Mouse (Mus musculus) CD4-positive helper T cell, adult 2 months (primary cell): ENCODE data around the gene Adgb.

Experiments used
- DNase-seq: peaks from one replicate; pipeline ENCODE4 v3.0.0-alpha.2; 2012; ENCODE audit warnings: low read depth, missing footprints, low spot score

Gene Adgb

DNA sequence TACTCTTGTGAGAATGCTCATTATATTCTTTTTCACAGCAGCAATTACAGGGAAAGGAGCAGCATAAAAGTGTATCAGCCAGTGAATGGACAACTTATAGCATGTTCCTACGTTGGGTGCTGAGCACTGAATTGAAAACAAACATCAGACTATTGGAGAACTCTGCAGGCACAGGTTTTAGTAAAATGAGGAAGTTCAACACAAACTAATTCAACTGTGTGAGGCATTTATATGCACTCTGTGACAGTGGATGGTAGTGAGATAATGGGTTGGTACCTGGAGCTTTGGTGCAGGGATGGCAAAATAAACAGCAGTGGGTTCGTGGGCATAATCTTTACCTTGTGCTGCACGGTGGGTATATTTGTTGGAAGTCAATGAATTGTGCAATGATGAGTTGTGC, 121.6 kb downstream of the Adgb start:
- no peak for DNase-seq

DNA sequence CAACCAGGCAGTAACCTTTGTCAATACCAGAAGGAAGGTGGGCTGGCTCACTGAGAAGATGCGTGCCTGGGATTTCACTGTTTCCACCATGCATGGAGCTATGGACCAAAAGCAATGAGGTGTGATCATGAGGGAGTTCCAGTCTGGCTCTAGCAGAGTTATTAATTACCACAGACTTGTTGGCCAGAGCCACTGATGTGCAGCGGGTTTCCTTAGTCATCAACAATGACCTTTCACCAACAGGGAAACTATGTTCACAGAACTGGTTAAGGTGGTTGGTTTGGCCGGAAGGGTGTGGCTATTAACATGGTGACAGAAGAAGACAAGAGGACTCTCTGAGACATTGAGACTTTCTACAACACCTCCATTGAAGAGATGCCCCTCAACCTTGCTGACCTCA, 128.2 kb downstream of the Adgb start:
- no peak for DNase-seq

DNA sequence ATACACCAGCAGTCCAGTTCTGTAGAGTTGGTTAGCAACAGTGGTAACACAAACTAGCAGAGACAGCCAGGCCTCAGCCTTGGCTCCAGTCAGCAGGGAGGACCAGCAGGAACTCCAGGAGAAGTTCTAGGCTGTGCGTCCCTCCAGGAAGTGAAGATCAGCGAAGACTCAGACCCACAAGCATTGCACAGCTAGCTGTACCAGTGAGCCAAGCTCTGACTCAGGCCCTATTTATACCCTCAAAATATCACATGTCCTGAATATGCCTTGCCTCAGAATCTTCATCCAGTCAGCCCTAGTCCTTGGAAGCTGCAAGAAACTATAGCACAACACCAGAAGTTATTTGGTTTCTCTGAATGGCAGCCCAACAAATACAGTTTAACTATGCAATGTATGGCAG, 146.6 kb downstream of the Adgb start:
- no peak for DNase-seq

DNA sequence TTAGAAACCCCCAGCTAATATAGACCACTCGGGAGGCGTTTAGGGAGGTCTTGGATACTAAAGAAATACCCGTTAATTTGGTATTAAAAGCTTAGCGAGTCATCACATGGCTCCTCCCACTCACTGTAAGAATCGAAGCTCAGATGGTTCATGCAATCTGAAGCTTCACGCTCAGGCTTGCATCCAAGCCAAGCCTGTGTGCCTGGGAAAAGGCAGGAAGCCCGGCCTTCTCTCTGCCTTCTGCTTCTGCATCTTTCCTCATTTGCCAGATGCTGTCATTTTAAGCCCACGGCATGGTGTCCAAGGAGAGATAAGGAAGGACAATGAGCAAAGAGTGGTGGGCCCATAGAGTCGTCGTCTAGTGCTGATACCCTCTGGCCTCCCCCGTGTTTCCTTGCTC, 149.2 kb downstream of the Adgb start:
- DNase-seq = no peak

DNA sequence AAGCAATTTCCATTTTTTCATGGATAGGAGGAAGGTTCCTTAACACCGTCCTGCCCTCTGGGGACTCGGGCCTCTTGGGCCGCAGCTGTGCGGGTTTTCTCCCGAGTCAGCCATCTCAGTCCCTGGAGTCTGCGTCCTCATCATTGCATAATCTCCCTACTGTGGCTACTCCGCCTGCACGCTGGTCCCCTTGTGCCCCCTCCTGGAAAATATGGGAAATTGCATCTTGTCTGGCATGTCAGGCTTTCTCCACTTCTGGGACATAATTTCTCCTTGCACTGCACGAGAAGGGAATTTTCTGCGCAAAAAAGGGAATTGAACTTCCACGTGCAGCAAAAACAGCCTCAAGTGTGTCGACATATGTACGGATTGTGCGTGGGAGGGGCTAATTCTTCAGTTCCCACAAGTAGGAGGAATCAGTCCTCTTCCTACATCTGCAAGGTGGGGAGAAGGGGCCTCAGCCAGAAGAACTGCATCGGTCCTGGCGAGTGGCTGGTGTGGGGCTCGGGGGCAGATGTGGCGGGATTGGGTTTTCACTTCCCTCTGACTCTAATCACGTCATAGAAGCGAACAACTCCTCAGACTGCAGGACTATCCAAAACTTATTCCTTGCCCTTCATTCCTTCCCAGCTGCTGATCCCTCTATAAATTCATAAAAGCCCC, 150.9 kb downstream of the Adgb start:
- DNase-seq = peak; percentile 64

DNA sequence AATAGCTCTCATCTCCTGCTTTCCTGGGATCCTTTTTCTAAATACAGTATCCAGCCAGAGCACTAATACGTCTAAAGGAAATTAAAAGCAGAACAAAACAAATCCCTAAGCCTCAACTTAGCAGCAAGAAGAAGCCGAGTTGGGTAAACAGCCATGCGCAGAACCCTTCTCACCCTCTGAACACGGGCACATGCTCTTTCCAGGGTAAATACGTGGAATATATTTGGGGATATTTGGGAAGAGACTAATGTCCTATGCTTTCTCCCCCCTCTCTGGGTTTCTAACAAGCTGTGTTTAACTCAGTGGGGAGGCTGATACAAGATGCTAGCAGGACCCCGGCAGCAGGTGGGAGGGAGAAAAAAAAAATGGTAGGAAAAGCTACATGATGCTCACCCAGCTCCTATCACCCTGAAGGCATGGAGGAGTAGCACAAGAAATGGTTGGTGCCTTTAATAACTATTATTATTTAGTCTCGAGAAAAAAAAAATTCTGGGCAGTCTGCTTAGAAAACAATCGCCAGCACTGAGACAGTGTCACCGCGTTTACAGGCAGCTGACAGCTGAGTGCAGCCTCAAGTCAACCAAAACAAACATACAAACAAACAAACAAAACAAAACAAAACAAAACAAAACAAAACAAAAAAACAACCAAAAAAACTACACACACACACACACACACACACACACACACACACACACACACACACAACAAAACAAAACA, 151.6 kb downstream of the Adgb start:
- DNase-seq = no peak

DNA sequence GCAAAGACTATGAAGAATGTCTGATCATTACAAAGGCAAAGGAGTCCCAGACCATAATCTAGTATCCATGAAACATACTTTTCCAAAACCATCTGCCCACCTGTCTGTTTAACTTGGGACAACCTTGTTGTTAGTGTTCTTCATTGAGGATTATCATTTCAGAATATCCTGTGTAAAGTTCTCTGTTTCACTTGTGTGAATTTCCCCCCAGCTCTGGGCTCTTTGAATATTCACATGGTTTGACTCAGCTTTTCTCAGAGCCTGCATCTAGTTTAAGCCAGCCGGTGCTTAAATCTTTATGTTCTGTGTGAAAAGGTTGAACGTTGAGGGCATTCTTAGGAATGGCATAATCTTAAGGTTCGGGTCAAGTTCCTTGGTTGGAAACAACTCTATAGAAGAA, 154.0 kb downstream of the Adgb start:
- DNase-seq = no peak

DNA sequence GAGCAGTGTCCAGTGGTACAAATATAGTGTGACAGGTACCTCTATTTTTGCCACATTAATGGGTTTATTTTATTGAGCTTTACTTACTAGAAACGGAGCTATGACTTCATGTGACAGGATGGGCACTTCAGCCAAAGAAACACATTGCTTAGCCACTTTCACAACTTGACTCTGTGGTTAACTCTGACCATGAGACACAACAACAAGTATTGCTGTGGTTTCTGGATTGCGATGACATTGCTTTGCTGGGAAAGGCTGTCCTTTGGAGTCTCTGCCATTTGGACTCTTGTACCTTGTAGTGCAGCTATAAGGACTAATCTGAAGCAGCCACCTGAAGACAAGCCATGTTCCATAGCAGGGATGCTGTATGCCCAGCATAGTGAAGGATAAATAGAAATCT, 156.5 kb downstream of the Adgb start:
- DNase-seq = no peak

DNA sequence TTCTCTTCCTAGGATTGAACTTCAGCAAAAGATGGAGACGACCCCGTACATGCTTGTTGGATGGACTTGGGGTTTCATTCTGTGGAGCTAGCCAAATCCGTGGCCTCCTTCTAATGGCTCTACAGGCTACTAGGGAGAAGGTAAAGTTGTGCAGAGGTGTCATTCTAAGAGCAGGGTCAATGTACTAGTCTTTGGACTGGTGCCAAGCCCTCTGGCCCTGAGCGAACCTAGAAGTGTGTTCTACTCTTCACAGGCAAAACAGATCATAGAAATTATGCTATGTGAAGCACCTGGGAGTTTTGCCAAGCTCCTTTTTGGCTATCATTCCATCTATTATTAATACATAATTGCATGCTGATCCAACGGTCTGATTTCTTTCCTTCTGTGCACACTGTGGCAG, 157.6 kb downstream of the Adgb start:
- no peak for DNase-seq

DNA sequence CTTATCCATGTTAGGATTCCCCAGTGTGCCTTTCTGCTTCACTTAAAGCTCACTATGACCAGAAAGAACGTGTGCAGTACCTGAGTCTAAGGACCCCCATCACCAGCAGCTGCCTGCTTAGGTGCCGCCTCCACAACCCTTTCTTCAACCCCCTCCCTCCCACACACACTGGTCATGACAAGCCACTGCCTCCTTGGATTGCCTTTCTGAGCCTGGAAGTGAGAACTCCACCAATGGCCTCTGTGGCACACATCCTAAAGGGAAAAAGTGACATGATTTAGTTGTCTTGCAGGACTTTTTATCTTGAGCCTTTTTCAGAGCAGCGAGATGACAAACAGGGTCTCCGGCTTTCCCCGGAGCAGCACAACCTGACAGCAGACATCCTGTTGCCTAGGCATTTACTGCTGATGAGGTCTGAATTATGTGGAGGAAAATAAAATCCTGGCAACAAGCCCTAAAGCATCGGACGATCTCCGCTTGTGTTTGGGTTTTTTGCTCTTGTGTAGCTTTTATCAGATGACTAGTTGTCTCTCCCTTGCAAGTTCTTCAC, 162.2 kb downstream of the Adgb start:
- no peak for DNase-seq

DNA sequence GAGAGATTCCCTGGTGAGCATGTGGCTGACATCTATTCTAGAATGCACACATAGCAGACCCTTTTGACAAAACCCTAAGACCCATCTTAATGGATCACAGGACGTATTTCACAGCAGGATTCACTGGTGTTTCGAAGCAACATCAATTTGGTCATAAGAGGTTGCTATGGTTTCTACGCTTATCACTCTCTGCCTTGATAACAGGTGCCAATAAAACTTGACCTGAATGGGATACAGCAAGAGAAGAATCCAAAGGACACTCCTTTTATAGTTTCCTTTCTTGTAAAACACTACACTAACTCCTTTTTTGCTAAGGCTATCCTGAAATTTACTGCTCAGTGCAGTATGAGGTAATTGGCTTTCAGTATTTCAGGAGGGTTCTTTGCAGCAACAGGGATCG, 163.1 kb downstream of the Adgb start:
- no peak for DNase-seq

DNA sequence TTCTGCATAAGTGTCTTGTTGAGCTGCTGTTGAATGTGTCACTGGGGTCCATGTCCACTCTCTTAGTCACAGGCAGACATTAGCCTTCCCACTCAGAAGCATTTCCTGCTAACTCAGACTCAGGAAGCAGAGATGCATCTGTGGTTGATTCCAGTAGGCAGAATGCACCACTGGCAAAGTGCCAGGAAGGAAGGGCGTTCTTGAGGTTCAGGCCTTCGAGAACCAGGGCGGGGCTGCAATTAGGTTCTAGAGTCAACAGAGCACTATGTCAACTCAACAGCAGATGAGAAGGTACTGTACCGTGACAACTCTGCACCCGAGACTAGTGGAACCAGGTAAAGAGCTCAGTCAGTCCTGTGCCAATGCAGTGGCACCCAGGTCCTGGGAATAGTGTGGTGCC, 164.7 kb downstream of the Adgb start:
- DNase-seq = peak; percentile 63

DNA sequence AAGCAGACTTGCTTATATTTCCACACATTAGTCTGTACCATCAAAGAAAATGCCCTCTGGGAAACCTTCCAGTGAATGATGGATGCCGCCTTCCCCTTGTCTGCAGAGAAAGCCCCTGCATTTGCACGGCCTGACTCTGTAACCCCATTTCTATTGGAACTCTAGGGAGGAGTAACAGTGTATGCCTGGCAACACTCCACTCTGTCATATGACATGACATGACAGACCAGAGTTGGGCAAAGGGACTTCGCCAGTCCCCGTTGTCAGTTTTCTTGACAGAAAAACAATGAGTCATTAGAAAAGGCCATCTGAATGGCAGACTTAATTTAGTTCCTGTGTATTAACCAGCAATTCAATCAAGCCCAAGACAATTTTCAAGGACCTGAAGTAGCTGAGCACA, 167.8 kb downstream of the Adgb start:
- no peak for DNase-seq

DNA sequence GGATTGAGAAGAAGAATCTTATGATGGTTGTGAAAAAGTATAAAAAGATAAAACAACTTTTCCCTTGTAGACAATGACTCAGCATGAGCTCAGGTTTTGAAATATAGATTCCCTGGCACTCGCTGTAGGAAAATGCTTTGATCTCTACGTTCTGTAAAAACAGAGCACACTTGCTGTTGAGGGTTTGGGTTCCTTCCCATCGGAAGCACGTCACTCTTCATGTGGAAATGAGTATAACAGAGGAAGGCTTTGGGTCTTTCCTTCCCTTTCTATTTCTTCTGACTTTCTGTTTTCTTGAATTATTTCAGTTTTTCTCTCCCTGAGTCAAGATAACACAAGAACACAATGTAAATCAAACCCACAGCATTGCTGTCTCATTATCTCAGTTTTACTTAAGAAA, 170.4 kb downstream of the Adgb start:
- no peak for DNase-seq

DNA sequence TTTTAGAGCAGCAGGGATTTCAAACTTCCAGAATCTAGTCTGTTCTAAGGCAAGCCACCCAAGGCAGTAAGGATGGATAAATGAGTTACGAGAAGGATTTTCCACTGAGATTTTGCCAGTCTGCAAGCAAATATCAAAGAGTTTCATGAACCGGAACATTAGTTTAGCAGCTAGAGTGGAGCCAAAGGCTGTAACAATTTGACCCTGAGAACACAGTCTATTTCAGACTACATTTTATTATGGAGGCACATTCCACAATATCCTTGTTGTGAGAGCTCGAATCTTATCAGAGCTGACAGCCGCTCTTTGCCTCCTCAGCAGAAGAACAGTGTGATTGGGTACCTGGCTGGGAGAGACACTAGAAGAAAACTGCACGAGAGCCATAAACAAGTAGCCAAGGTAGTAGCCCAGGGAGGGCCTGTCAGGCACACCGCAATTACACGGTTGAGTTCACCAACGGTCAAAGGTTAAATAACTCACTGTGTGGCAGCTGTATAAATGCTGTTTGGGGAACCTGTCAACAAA, 171.1 kb downstream of the Adgb start:
- DNase-seq = no peak

DNA sequence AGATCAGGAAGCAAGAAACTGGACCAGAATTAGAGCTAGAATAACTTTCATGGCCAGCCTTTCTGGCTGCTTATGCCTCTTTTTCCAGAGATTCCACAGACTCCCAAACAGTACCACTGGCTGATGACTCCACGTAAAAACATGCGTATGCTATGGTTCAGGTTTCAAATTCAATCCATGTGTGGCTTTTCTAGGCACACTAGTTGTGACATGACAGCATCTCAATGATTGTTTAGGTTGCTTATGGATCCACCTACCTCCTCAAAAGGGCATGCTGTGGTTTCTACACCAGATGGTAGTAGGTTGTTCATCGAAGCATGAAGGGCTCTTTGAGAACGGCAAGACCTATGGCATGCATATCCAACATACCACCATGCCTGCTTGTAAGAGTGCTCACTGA, 172.1 kb downstream of the Adgb start:
- DNase-seq = no peak

DNA sequence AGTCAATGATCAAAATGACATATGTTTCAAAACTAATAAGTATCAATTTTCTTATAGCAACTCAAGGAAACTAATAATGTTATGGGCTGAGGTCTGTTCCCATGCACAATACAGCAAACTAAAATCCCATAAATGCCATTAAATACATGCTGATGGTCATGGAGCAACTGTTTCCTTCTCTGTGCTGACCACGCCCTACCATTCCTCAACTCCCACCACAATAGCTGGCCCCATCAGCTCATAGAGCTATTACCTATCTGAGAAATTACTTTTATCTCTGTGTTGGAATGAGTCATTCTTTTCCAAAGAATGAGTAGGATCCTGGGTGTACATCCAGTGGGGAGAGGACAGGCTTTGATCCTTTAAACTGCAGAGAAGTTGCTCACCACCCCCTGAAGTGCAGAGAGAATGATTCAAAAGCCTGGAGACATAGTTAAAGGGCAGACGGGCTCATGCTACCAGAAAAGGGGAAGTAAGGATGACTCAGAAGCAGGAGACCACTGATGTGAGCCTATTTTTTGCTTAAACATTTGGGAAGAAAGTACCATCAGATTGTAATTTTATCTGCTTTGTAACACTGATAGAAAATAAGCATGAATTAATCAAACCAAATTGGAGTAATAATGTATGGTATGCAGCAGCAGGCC, 184.8 kb downstream of the Adgb start:
- DNase-seq = no peak
